Mouse (Mus musculus) fibroblast of lung, adult 2 months (primary cell): ENCODE data around the gene Fam118a.

Experiments
- DNase-seq: peaks from one replicate; pipeline ENCODE4 v3.0.0-alpha.2; 2011; ENCODE audit warnings: low read depth

Gene Fam118a

DNA sequence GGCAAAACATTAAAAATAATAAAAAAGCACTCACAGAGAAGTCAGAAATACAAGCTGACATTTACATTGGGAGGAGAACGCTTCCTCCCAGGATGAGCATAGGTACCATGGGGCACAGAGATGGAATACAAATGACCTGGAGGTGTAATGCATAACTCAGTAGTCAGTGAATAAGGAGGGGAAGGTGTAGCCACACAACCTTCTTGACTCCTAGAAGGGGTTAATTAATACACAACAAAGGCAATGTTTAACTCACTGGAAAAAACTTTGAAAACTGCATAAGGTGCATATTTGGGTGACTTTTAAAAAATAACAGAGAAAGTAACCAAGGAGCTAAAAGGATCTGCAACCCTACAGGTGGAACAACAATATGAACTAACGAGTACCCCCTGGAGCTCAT is 43.9 kb downstream of the Fam118a start:
- no peak for DNase-seq

- no peak for DNase-seq
Observed at GRCm38 (mm10) chr15:85085641-85086040, 56.9 kb downstream of the Fam118a start.
